Mouse (Mus musculus): Measurements from ENCODE around the gene Dcun1d2. TPM values are rescaled to one million over a fixed set of nuclear protein-coding genes. Genes with fewer than 3 reads are reported as not detected.

The Dcun1d2 gene
- total and polyA plus RNA-seq, 3 experiments: 13.2 to 14.9 (median 14.7) TPM

DNA sequence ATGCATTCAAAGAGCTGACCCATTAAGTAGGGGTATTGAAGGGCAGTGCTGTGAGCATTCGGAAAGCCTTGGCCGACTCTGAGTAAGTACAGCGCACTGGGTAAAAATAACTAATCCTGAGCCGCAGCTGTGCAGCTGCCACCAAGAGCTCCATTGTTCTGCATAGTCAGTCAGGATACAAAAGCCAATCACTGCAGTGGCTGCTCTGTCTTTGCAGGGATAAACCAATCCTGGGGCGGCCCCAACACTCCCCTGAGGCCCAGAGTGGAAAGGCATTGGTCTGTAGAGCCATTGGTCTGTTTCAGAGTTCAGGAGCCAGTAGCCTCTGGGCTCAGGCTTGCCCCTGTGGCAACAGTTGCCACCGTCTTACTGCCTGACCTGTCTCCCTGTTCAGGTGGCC lies 61.6 kb downstream of the Dcun1d2 start:
- TF ChIP-seq MXI1 (IDR thresholded peaks at IDR 0.05; ENCODE audit: low read depth, low read length) (no peak), CHD2 (IDR thresholded peaks at IDR 0.05; ENCODE audit: low read length) (0 out of 2 replicates have a peak, but pooled peaks have one; percentile 21), TCF12 (IDR thresholded peaks at IDR 0.05; ENCODE audit: low read depth, low read length) (peak; percentile 45; the same call in 1 of the 2 replicates), JUND (conservative IDR thresholded peaks at IDR 0.05; ENCODE audit: low read depth, low read length) (no peak), E2F4 (IDR thresholded peaks at IDR 0.05; ENCODE audit: insufficient replicate concordance, low read depth, low read length) (no peak), ZKSCAN1 (IDR thresholded peaks at IDR 0.05; ENCODE audit: borderline replicate concordance, low read depth, low read length) (no peak), CTCF (conservative IDR thresholded peaks at IDR 0.05 in 1 of 2, IDR thresholded peaks at IDR 0.05 in 1 of 2; ENCODE audit: low read depth in 2 of 2, low read length in 2 of 2) (no peak), IRF4 (IDR thresholded peaks at IDR 0.05; ENCODE audit: low read depth, low read length) (peak; percentile 47; the same call in 1 of the 2 replicates), BHLHE40 (IDR thresholded peaks at IDR 0.05; ENCODE audit: low read depth, low read length) (0 out of 2 replicates have a peak, but pooled peaks have one; percentile 23), KAT2A (IDR thresholded peaks at IDR 0.05; ENCODE audit: insufficient replicate concordance, low read length) (no peak), MAZ (IDR thresholded peaks at IDR 0.05; ENCODE audit: low read depth, low read length) (no peak), JUN (IDR thresholded peaks at IDR 0.05; ENCODE audit: insufficient read depth, low read depth, low read length) (no peak), RCOR1 (conservative IDR thresholded peaks at IDR 0.05; ENCODE audit: low read depth, low read length) (no peak), CHD1 (IDR thresholded peaks at IDR 0.05; ENCODE audit: low read depth, low read length) (no peak), POLR2AphosphoS2 (IDR thresholded peaks at IDR 0.05; ENCODE audit: low read depth, low read length) (no peak), MEF2A (IDR thresholded peaks at IDR 0.05; ENCODE audit: borderline replicate concordance, low read depth, low read length) (peak; percentile 76; the same call in 1 of the 2 replicates), ZMIZ1 (IDR thresholded peaks at IDR 0.05; ENCODE audit: low read depth, low read length) (no peak), USF2 (conservative IDR thresholded peaks at IDR 0.05; ENCODE audit: low read depth, low read length) (no peak), MAX (IDR thresholded peaks at IDR 0.05; ENCODE audit: low read length) (no peak), RAD21 (IDR thresholded peaks at IDR 0.05; ENCODE audit: low read depth, low read length) (no peak), TBP (conservative IDR thresholded peaks at IDR 0.05; ENCODE audit: low read depth, low read length) (no peak), EP300 (IDR thresholded peaks at IDR 0.05; ENCODE audit: low read length) (peak; percentile 43; the same call in 1 of the 2 replicates), UBTF (IDR thresholded peaks at IDR 0.05; ENCODE audit: low read depth, low read length) (no peak), SIN3A (IDR thresholded peaks at IDR 0.05; ENCODE audit: low read length) (0 out of 2 replicates have a peak, but pooled peaks have one; percentile 26)
- dilution Hi-C loops (cut with MboI; ENCODE audit: extremely low pct_ligation_motif_present, extremely low pct_unique_long_range_greater_than_20kb, low sequenced_read_pairs) (no loop called here), in situ Hi-C loops (cut with MboI; ENCODE audit: low pct_ligation_motif_present, low pct_unique_long_range_greater_than_20kb, low sequenced_read_pairs) (no loop called here)
- no peaks in the 10 kb centered on the region for H3K36me3 ChIP-seq (replicated peaks in 1 of 2; ENCODE audit: control insufficient read depth in 1 of 2, insufficient read depth in 1 of 2, low read length in 1 of 2)
- H3K27ac ChIP-seq (ENCODE audit: insufficient read depth, low read depth): no peak overlapping the region
- H3K79me2 ChIP-seq (replicated peaks; ENCODE audit: control insufficient read depth, extremely low read depth, insufficient read depth, poor library complexity, severe bottlenecking): no peaks in the 10 kb centered on the region
- H3K27me3 ChIP-seq (replicated peaks): peaks cover 98% of the 10 kb centered on the region
- H3K9ac ChIP-seq (ENCODE audit: insufficient read depth, low read depth): no peak overlapping the region
- no peak overlapping the region for H3K4me3 ChIP-seq (replicated peaks in 1 of 3; ENCODE audit: low read depth in 2 of 3, low read length in 2 of 3, poor library complexity in 1 of 3)
- peak; percentile 76 for DNase-seq (ENCODE audit: extremely low read depth)
- H3K9me3 ChIP-seq (replicated peaks; ENCODE audit: low read length): peaks cover 2% of the 10 kb centered on the region
- H3K4me2 ChIP-seq (ENCODE audit: insufficient read depth, low read depth, poor library complexity, severe bottlenecking): peak overlapping the region; percentile 7; the same call in 1 of the 2 replicates
- peaks cover 11 to 26% of the 10 kb centered on the region in 2 experiments for H3K4me1 ChIP-seq (ENCODE audit: control insufficient read depth in 1 of 2, insufficient read depth in 2 of 2)
